Mouse (Mus musculus) spleen, adult 2 months (tissue): Measurements from ENCODE around the gene Atp5g3.

ENCODE experiments used
- CTCF ChIP-seq: fragments of 200-500 bp; IDR thresholded peaks from 2 replicates; pipeline ENCODE4 v1.5.1; 2011; ENCODE audit warnings: mild to moderate bottlenecking, inconsistent platforms; ENCODE audit not compliant: insufficient read depth, insufficient read length, insufficient replicate concordance; ENCODE audit errors: extremely low read depth
- POLR2A ChIP-seq: fragments of 200-500 bp; IDR thresholded peaks from 2 replicates; pipeline ENCODE4 v1.6.1; 2011; ENCODE audit warnings: low read depth, low read length, inconsistent platforms

- TF ChIP-seq CTCF (no peak), POLR2A (no peak)
Measured at GRCm38 (mm10) chr2:73910571-73911174, 453 bp downstream of the Atp5g3 start.
